Mouse (Mus musculus) olfactory bulb, adult 2 months (tissue): ENCODE measurements around the gene Lsm14b.

Experiments used
- CTCF ChIP-seq: fragments of 200-500 bp; IDR thresholded peaks from 2 replicates; pipeline ENCODE4 v1.5.1; 2012; ENCODE audit warnings: low read depth, mild to moderate bottlenecking, low read length, moderate library complexity; ENCODE audit not compliant: insufficient read depth
- POLR2A ChIP-seq: fragments of 200-500 bp; IDR thresholded peaks from 2 replicates; pipeline ENCODE4 v1.6.1; 2012; ENCODE audit warnings: mild to moderate bottlenecking, low read depth, low read length, moderate library complexity; ENCODE audit not compliant: insufficient read depth

GRCm38 (mm10) chr2:180020091-180020661 lies 4.6 kb upstream of the Lsm14b start:
- TF ChIP-seq CTCF (no peak), POLR2A (no peak)
